Mouse (Mus musculus) CH12.LX (cell line): ENCODE results near the gene Lefty2.

ENCODE experiments used
- CHD1 ChIP-seq: IDR thresholded peaks from 2 replicates; pipeline ENCODE4 v1.6.1; 2012; ENCODE audit warnings: low read depth, low read length, improper control_type of control experiment, inconsistent platforms
- CTCF ChIP-seq, 2 experiments: IDR thresholded peaks in 1 of 2; conservative IDR thresholded peaks in 1 of 2; 2 replicates each; pipeline ENCODE4 v1.5.1; 2011 to 2012; ENCODE audit warnings: low read depth in 2 of 2, low read length in 2 of 2, improper control_type of control experiment in 1 of 2, inconsistent platforms in 1 of 2, mild to moderate bottlenecking in 1 of 2, moderate library complexity in 1 of 2
- E2F4 ChIP-seq: IDR thresholded peaks from 2 replicates; pipeline ENCODE4 v1.6.1; 2011; ENCODE audit warnings: low read depth, low read length, improper control_type of control experiment; ENCODE audit not compliant: insufficient replicate concordance
- EP300 ChIP-seq: IDR thresholded peaks from 2 replicates; pipeline ENCODE4 v1.6.1; 2011; ENCODE audit warnings: low read length, improper control_type of control experiment
- HCFC1 ChIP-seq: IDR thresholded peaks from 2 replicates; pipeline ENCODE4 v1.6.1; 2012; ENCODE audit warnings: low read depth, mild to moderate bottlenecking, inconsistent platforms, low read length, improper control_type of control experiment
- MAX ChIP-seq: IDR thresholded peaks from 2 replicates; pipeline ENCODE4 v1.6.1; 2011; ENCODE audit warnings: low read length, improper control_type of control experiment
- MEF2A ChIP-seq: IDR thresholded peaks from 2 replicates; pipeline ENCODE4 v1.6.1; 2014; ENCODE audit warnings: low read depth, mild to moderate bottlenecking, inconsistent platforms, low read length, improper control_type of control experiment, borderline replicate concordance
- MYC ChIP-seq: IDR thresholded peaks from 2 replicates; pipeline ENCODE4 v1.6.1; 2011; ENCODE audit warnings: low read depth, mild to moderate bottlenecking, improper control_type of control experiment, low read length
- NELFE ChIP-seq: IDR thresholded peaks from 2 replicates; pipeline ENCODE4 v1.6.1; 2011; ENCODE audit warnings: low read depth, low read length, improper control_type of control experiment
- NRF1 ChIP-seq: IDR thresholded peaks from 2 replicates; pipeline ENCODE4 v1.6.1; 2014; ENCODE audit warnings: low read depth, mild to moderate bottlenecking, inconsistent platforms, low read length, improper control_type of control experiment, moderate library complexity
- POLR2A ChIP-seq: IDR thresholded peaks from 2 replicates; pipeline ENCODE4 v1.6.1; 2011; ENCODE audit warnings: low read depth, mild to moderate bottlenecking, improper control_type of control experiment, low read length
- USF1 ChIP-seq: IDR thresholded peaks from 2 replicates; pipeline ENCODE4 v1.6.1; 2014; ENCODE audit warnings: low read depth, mild to moderate bottlenecking, inconsistent platforms, low read length, improper control_type of control experiment
- ZKSCAN1 ChIP-seq: IDR thresholded peaks from 2 replicates; pipeline ENCODE4 v1.6.1; 2012; ENCODE audit warnings: low read depth, inconsistent platforms, low read length, improper control_type of control experiment, borderline replicate concordance
- ZNF384 ChIP-seq: IDR thresholded peaks from 2 replicates; pipeline ENCODE4 v1.6.1; 2012; ENCODE audit warnings: low read depth, low read length, improper control_type of control experiment, inconsistent platforms

DNA sequence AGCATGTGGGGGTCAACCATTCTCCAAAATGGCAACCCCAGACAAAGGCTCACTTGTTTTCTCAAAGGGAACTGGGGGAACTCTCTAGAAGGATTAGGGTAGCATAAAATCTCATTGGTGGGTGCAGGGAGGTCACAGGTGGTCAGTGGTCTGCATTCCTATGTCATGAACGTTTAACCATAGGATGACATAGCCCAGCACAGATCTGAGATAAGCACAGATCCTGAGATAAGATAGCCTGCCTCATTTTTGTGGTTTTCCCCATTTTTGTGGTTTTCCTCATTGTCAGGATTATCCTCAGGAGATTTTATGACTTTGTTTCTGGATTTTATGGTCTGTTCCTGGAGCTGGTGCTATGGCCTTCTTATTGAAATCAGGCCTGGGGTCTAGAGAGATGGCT, 24.1 kb downstream of the Lefty2 start:
- no peak for TF ChIP-seq MEF2A
- no peak for TF ChIP-seq NRF1
- no peak for TF ChIP-seq CTCF (conservative IDR thresholded peaks at IDR 0.05 in 1 of 2, IDR thresholded peaks at IDR 0.05 in 1 of 2; ENCODE audit: low read depth in 2 of 2, low read length in 2 of 2)
- TF ChIP-seq POLR2A: no peak
- no peak for TF ChIP-seq MAX
- TF ChIP-seq MYC: no peak
- TF ChIP-seq ZNF384: no peak
- TF ChIP-seq USF1: no peak
- no peak for TF ChIP-seq CHD1
- no peak for TF ChIP-seq E2F4
- TF ChIP-seq ZKSCAN1: no peak
- TF ChIP-seq NELFE: no peak
- no peak for TF ChIP-seq EP300
- TF ChIP-seq HCFC1: no peak
